Mouse (Mus musculus): Measurements from ENCODE around the gene Ide. TPM values are rescaled to one million over a fixed set of nuclear protein-coding genes. Genes with fewer than 3 reads are reported as not detected.

Ide gene
- polyA plus RNA-seq, 1 experiment from 2014 or later = 104 TPM

- ATAC-seq (no peak), DNase-seq (ENCODE audit: low read depth, low spot score) (no peak)
- CTCF ChIA-PET = interaction anchor here (0.7 to 1.5 kb wide), 3 partner anchors 18 to 32 kb away, joined by 3 read pairs; no protein-coding TSS in a partner anchor
- in situ Hi-C loops (cut with MboI; ENCODE audit: low pct_unique_long_range_greater_than_20kb) = no loop called here
- TF ChIP-seq CTCF (IDR thresholded peaks at IDR 0.05) = no peak
- no peaks in the 10 kb centered on the region for H3K27me3 ChIP-seq
- POLR2A ChIA-PET = interaction anchor here (0.5 kb wide), 1 partner anchor 102 kb away, joined by 4 read pairs; no protein-coding TSS in a partner anchor
Observed at GRCm38 (mm10) chr19:37279194-37279593, 58.5 kb downstream of the Ide start.

DNA sequence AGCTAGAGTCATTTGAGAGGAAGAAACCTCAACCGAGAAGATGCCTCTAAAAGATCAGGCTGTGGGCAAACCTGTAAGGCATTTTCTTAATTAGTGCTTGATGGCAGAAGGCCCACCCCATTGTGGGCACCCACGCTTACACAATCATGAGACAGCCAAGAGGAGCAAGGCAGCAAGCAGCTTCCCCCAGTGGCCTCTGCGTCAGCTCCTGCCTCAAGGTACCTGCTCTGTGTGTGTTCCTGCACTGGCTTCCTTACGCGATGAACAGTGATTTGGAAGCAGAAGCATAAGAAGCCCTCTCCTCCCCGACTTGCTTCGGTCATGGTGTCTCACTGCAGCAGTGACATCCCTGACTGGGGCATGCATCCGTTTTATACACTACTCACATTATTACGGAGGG is 62.1 kb downstream of the Ide start:
- ChIA-PET POLR2A (no interaction called here), CTCF (no interaction called here)
- ATAC-seq (no peak), DNase-seq (ENCODE audit: low read depth, low spot score) (no peak)
- in situ Hi-C loops (cut with MboI; ENCODE audit: low pct_unique_long_range_greater_than_20kb) = no loop called here
- TF ChIP-seq CTCF (IDR thresholded peaks at IDR 0.05) = no peak
- no peaks in the 10 kb centered on the region for H3K27me3 ChIP-seq

DNA sequence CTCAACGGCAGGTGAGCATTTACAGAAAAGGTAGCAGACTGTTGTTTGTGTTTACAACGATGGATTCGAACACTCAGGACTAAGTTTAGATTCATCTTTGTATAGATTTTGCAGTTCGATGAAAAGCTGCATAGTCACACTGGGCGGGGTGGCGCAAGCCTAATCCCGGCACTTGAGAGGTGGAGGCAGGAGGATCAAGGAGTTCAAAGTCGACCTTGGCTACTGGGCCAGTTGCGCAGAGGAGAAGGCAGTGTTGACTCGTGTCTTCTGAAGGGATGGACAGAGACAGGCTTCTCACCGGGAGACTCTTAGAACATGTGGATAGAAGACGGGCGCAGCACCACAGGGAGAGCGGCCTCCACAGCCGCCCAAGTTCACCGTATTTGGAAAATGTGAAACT is 68.5 kb downstream of the Ide start:
- ChIA-PET CTCF (interaction anchor here (0.8 kb wide), 1 partner anchor 218 kb away, joined by 4 read pairs; no protein-coding TSS in a partner anchor), POLR2A (no interaction called here)
- ATAC-seq = no peak
- H3K27me3 ChIP-seq = no peaks in the 10 kb centered on the region
- in situ Hi-C loops (cut with MboI; ENCODE audit: low pct_unique_long_range_greater_than_20kb) = loop anchor here (10.0 kb wide), 1 partner anchor 454 kb away; no protein-coding TSS in a partner anchor
- no peak for DNase-seq (ENCODE audit: low read depth, low spot score)
- no peak for TF ChIP-seq CTCF (IDR thresholded peaks at IDR 0.05)

- peak; percentile 73 for ATAC-seq
- ChIA-PET CTCF (interaction anchor here (0.9 to 1.9 kb wide), 4 partner anchors 17 to 263 kb away, joined by 3 to 9 read pairs (median 4); no protein-coding TSS in a partner anchor), POLR2A (no interaction called here)
- no peaks in the 10 kb centered on the region for H3K27me3 ChIP-seq
- DNase-seq (ENCODE audit: low read depth, low spot score) = peak; percentile 39
- peak; percentile 98 for TF ChIP-seq CTCF (IDR thresholded peaks at IDR 0.05)
- in situ Hi-C loops (cut with MboI; ENCODE audit: low pct_unique_long_range_greater_than_20kb) = loop anchor here (10.0 kb wide), 1 partner anchor 451 kb away; no protein-coding TSS in a partner anchor
Observed at GRCm38 (mm10) chr19:37265333-37266103, 72.1 kb downstream of the Ide start.

DNA sequence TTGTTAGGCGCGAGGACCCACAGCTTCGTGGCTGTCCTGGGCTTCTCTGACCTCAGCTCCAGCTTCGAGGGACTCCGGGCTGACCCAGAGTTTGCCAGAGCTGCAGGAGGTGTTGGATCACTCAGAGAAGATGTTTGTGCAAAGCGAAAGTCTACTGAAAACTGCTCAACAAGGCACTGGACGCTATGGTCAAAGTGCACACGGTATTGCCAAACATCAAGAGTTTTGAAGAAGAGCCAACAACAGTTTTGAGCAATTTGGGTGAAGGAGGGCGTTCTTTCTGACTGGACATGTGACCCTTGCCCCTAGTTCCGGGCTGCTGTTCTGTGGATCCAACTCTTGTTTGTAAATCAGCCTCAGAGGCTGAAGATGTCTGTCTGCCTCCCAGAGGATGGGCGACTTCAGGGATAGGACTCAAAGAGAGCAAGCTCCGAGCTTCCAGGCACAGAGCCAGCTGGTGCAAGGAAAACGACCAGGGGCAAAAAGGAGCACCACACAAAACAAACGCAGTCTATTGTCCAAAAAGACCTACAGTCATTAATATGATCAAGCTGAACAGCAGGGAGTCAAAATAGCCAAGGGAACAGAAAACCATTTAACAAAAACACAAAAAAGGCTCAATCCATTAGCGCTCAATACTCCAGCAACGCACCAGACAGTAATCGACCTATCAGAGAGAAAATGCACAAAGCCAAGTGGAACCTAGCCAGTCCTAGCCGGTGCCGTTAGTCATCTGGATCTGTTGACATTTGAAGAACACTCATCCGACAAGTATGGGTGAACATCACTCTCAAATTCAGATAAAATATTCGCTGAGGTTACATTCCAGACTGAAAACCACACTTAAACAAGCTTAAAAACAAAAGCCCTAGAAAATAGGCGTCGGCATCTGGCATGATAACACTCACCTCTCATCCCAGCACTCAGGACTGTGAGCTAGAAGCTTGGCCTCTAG is 73.4 kb downstream of the Ide start:
- in situ Hi-C loops (cut with MboI; ENCODE audit: low pct_unique_long_range_greater_than_20kb) = loop anchor here (5.0 to 10.0 kb wide), 2 partner anchors 212 to 449 kb away; no protein-coding TSS in a partner anchor
- DNase-seq (ENCODE audit: low read depth, low spot score) = peak; percentile 50
- no peak for TF ChIP-seq CTCF (IDR thresholded peaks at IDR 0.05)
- ChIA-PET CTCF (interaction anchor here (0.9 to 1.9 kb wide), 3 partner anchors 18 to 213 kb away, joined by 3 to 9 read pairs (median 5); no protein-coding TSS in a partner anchor), POLR2A (no interaction called here)
- no peaks in the 10 kb centered on the region for H3K27me3 ChIP-seq
- peak; percentile 77 for ATAC-seq

DNA sequence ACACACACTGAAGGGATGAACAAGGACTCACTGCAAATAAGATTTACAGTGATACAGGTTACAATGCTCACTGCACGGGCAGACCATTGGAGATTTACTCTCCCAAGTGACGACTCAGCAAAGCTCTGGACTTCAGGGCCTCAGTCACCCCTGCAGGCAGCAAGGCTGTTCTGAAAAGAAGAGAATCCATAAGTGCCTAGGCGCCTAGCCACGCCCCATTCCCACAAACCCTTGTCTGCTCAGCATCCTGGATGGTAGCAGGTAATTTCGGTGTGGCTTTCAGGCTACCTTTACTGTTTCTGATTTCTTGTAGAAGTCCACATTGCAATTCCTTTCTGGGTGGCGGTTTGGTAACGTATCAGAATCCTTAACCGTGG is 74.1 kb downstream of the Ide start:
- ChIA-PET POLR2A (no interaction called here), CTCF (no interaction called here)
- DNase-seq (ENCODE audit: low read depth, low spot score) = no peak
- TF ChIP-seq CTCF (IDR thresholded peaks at IDR 0.05) = no peak
- ATAC-seq = no peak
- in situ Hi-C loops (cut with MboI; ENCODE audit: low pct_unique_long_range_greater_than_20kb) = loop anchor here (5.0 to 10.0 kb wide), 2 partner anchors 211 to 449 kb away; no protein-coding TSS in a partner anchor
- no peaks in the 10 kb centered on the region for H3K27me3 ChIP-seq

DNA sequence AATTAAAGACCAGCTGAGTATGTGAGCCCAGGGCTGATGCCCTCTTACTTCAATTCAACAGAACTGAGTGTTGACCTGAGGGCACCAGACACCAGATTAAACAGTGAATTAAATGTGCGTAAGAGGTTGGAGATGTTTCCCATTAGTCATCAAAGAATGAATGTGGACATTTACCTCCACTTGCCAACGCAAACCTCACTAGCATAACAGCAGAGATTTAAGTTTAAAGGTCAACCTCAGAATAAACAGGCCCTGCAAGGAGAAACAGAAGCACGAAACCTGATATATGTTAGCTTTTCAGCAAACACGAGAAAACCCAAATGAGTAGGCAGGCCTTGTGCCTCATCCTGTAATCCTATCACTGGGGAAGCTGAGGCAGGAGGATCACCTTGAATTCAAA is 75.3 kb downstream of the Ide start:
- TF ChIP-seq CTCF (IDR thresholded peaks at IDR 0.05) = no peak
- H3K27me3 ChIP-seq = no peaks in the 10 kb centered on the region
- DNase-seq (ENCODE audit: low read depth, low spot score) (no peak), ATAC-seq (no peak)
- ChIA-PET POLR2A (no interaction called here), CTCF (no interaction called here)
- in situ Hi-C loops (cut with MboI; ENCODE audit: low pct_unique_long_range_greater_than_20kb) = loop anchor here (5.0 to 10.0 kb wide), 2 partner anchors 210 to 448 kb away; no protein-coding TSS in a partner anchor

DNA sequence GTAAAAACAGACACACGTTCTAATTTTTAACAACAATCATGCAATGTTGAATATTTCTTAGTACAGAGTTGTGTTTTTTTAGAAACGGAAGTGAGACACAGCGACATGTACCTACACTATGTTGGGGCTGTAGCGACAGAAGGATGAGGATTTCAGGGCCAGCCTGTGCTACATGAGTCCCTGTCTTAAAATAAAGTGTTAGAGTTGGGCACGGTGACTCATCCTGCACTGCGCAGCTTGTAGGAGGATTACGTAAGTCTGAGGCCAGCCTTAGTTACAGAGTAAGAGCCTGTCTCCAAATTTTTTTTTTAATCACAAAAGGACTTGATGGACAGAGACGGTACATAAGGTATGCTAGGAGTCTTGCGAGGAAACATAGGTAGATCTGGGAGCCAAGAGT is 82.3 kb downstream of the Ide start:
- no peak for ATAC-seq
- in situ Hi-C loops (cut with MboI; ENCODE audit: low pct_unique_long_range_greater_than_20kb) = no loop called here
- H3K27me3 ChIP-seq = no peaks in the 10 kb centered on the region
- no peak for DNase-seq (ENCODE audit: low read depth, low spot score)
- TF ChIP-seq CTCF (IDR thresholded peaks at IDR 0.05) = no peak
- POLR2A ChIA-PET = no interaction called here
- CTCF ChIA-PET = no interaction called here

GRCm38 (mm10) chr19:37252104-37252503 is 85.5 kb downstream of the Ide start:
- ChIA-PET POLR2A (no interaction called here), CTCF (no interaction called here)
- in situ Hi-C loops (cut with MboI; ENCODE audit: low pct_unique_long_range_greater_than_20kb) = no loop called here
- no peak for TF ChIP-seq CTCF (IDR thresholded peaks at IDR 0.05)
- DNase-seq (ENCODE audit: low read depth, low spot score) (no peak), ATAC-seq (no peak)
- peaks cover 2% of the 10 kb centered on the region for H3K27me3 ChIP-seq

- no peak for ATAC-seq
- TF ChIP-seq CTCF (IDR thresholded peaks at IDR 0.05) = no peak
- POLR2A ChIA-PET = no interaction called here
- in situ Hi-C loops (cut with MboI; ENCODE audit: low pct_unique_long_range_greater_than_20kb) = no loop called here
- H3K27me3 ChIP-seq = peaks cover 2% of the 10 kb centered on the region
- DNase-seq (ENCODE audit: low read depth, low spot score) = no peak
- CTCF ChIA-PET = no interaction called here
Observed at GRCm38 (mm10) chr19:37248199-37248598, 89.5 kb downstream of the Ide start.

Data from Patski (cell line).